Mouse (Mus musculus): Measurements from ENCODE around the gene Klf17. TPM values are rescaled to one million over a fixed set of nuclear protein-coding genes. Genes with fewer than 3 reads are reported as not detected.

The Klf17 gene
- polyA plus RNA-seq, 1 experiment, result not detected

DNA sequence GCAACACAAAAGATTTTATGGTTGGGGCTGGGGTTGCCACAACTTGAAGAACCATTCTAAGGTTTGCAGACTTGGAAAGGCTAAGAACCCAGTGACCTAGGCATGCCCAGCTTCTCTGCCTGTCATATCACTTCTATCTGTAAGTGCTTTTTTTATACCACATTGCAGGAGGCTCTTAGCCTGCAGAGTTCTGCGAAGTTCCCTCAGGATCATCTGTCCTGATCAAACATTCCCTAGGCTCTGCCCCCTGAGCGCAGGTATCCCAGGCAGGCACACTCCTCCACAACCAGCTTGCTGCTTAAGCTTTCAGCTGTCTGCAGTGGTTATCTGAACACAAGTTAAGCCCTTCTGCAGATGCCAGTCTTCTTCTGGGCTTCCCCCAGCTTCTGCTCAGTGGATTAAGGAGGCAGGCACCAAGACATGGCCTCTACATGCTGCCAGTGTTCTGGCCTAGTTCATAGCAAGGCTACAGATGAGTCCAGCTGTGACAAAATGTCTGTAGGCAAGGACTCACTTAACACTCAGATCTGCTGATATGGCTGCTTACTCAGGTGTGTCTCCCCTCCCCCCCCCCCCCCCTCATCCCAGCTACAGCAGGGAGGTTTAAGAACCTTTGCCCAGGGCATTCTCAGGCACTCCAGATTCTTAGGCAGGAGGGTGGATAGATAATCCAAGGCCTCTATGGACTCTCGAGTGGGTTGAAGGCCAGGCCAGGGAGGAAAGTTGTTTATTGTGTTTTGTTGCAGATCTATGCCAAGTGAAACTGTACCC, 56.5 kb downstream of the Klf17 start:
- no peaks in the 10 kb centered on the region for H3K4me1 ChIP-seq (ENCODE audit: control insufficient read depth, insufficient read depth, low read length)
- no peak overlapping the region for H3K4me3 ChIP-seq (ENCODE audit: insufficient read depth, low read depth, low read length)
- WGBS, result 79% methylated on average over 3 of the region's 3 CpGs
- no peak overlapping the region for H3K27ac ChIP-seq (ENCODE audit: insufficient read depth, low read depth, low read length)
- TF ChIP-seq POLR2A (IDR thresholded peaks at IDR 0.05; ENCODE audit: insufficient read depth, low read depth, low read length), result no peak
- TF ChIP-seq CTCF (IDR thresholded peaks at IDR 0.05; ENCODE audit: insufficient read depth, low read depth, low read length), result no peak

Other genes starting within 250 kb of the Klf17 start
- not detected in 2 replicates for gene Eri3, start 215.3 kb downstream of the Klf17 start, polyA plus RNA-seq (2012; ENCODE audit: insufficient read depth, insufficient read length, low replicate concordance, missing spikeins)
- gene Dmap1, start 83.4 kb downstream of the Klf17 start, polyA plus RNA-seq (2012; ENCODE audit: insufficient read depth, insufficient read length, low replicate concordance, missing spikeins), result not detected in 2 replicates
- not detected in 2 replicates for gene Gm12845, start 41.2 kb downstream of the Klf17 start, polyA plus RNA-seq (2012; ENCODE audit: insufficient read depth, insufficient read length, low replicate concordance, missing spikeins)
- gene Slc6a9, start 68.9 kb upstream of the Klf17 start, polyA plus RNA-seq (2012; ENCODE audit: insufficient read depth, insufficient read length, low replicate concordance, missing spikeins), result not detected in 2 replicates
- not detected in 2 replicates for gene Ccdc24, start 106.9 kb upstream of the Klf17 start, polyA plus RNA-seq (2012; ENCODE audit: insufficient read depth, insufficient read length, low replicate concordance, missing spikeins)
- gene B4galt2, start 117.8 kb upstream of the Klf17 start, polyA plus RNA-seq (2012; ENCODE audit: insufficient read depth, insufficient read length, low replicate concordance, missing spikeins), result not detected in 2 replicates
- not detected in 2 replicates for gene Atp6v0b, start 121.7 kb upstream of the Klf17 start, polyA plus RNA-seq (2012; ENCODE audit: insufficient read depth, insufficient read length, low replicate concordance, missing spikeins)
- not detected in 2 replicates for gene Dph2, start 126.4 kb upstream of the Klf17 start, polyA plus RNA-seq (2012; ENCODE audit: insufficient read depth, insufficient read length, low replicate concordance, missing spikeins)
- 213 TPM in 1 of 2 replicates, not detected in the other for gene Ipo13, start 149.4 kb upstream of the Klf17 start, polyA plus RNA-seq (2012; ENCODE audit: insufficient read depth, insufficient read length, low replicate concordance, missing spikeins)
- not detected in 2 replicates for gene Artn, start 164.1 kb upstream of the Klf17 start, polyA plus RNA-seq (2012; ENCODE audit: insufficient read depth, insufficient read length, low replicate concordance, missing spikeins)

Measured in olfactory bulb, adult 2 months (tissue).